Mouse (Mus musculus) myocyte (in vitro differentiated cells): ENCODE data around the gene Cadm2. TPM values are rescaled to one million over a fixed set of nuclear protein-coding genes. Genes with fewer than 3 reads are reported as not detected.

Source experiments
- H3K27me3 ChIP-seq: one replicate; pipeline ENCODE4 v1.6.1; 2011; ENCODE audit not compliant: control insufficient read depth, insufficient read depth, insufficient read length
- H3K36me3 ChIP-seq: one replicate; pipeline ENCODE4 v1.6.1; 2011; ENCODE audit not compliant: control insufficient read depth, insufficient read depth
- H3K4me2 ChIP-seq: one replicate; pipeline ENCODE4 v1.6.1; 2011; ENCODE audit warnings: low read depth, control low read depth
- H3K4me3 ChIP-seq: one replicate; pipeline ENCODE4 v1.5.1; 2011; ENCODE audit warnings: mild to moderate bottlenecking, control low read depth, moderate library complexity
- H3K79me2 ChIP-seq: one replicate; pipeline ENCODE4 v1.6.1; 2011; ENCODE audit not compliant: control insufficient read depth, insufficient read depth
- H3ac ChIP-seq: one replicate; pipeline ENCODE4 v1.6.1; 2011; ENCODE audit not compliant: control insufficient read depth, insufficient read length
- CEBPB ChIP-seq: IDR thresholded peaks from 2 replicates; pipeline ENCODE4 v1.6.1; 2011; ENCODE audit warnings: mild to moderate bottlenecking, moderate library complexity; ENCODE audit not compliant: poor library complexity, insufficient read depth, severe bottlenecking
- E2F4 ChIP-seq: IDR thresholded peaks from one replicate; pipeline ENCODE4 v1.6.1; 2011; ENCODE audit warnings: mild to moderate bottlenecking, control low read depth, moderate library complexity; ENCODE audit not compliant: insufficient read depth
- MAX ChIP-seq: IDR thresholded peaks from one replicate; pipeline ENCODE4 v1.6.1; 2011; ENCODE audit warnings: low read depth, mild to moderate bottlenecking, control low read depth
- MYOD1 ChIP-seq, 3 experiments: IDR thresholded peaks; one replicate each; pipeline ENCODE4 v1.6.1; 2011; ENCODE audit warnings: control low read depth in 2 of 3, low read depth in 2 of 3, mild to moderate bottlenecking in 2 of 3, moderate library complexity in 1 of 3; ENCODE audit not compliant: insufficient read length in 2 of 3, control insufficient read depth in 1 of 3
- MYOG ChIP-seq, 3 experiments: IDR thresholded peaks; one replicate each; pipeline ENCODE4 v1.6.1; 2011; ENCODE audit warnings: control low read depth in 2 of 3, low read depth in 2 of 3, mild to moderate bottlenecking in 2 of 3; ENCODE audit not compliant: insufficient read length in 2 of 3, control insufficient read depth in 1 of 3, insufficient read depth in 1 of 3
- POLR2A ChIP-seq: IDR thresholded peaks from one replicate; pipeline ENCODE4 v1.6.1; 2011; ENCODE audit warnings: low read depth, mild to moderate bottlenecking, control low read depth, moderate library complexity; ENCODE audit not compliant: insufficient read length
- POLR2AphosphoS2 ChIP-seq: IDR thresholded peaks from one replicate; pipeline ENCODE4 v1.6.1; 2011; ENCODE audit warnings: low read depth, control low read depth; ENCODE audit not compliant: insufficient read length
- REST ChIP-seq: IDR thresholded peaks from one replicate; pipeline ENCODE4 v1.6.1; 2011; ENCODE audit warnings: mild to moderate bottlenecking, control low read depth, moderate library complexity; ENCODE audit not compliant: insufficient read depth, insufficient read length
- SRF ChIP-seq: IDR thresholded peaks from one replicate; pipeline ENCODE4 v1.6.1; 2011; ENCODE audit warnings: low read depth; ENCODE audit not compliant: control insufficient read depth, insufficient read length
- TCF12 ChIP-seq: IDR thresholded peaks from one replicate; pipeline ENCODE4 v1.6.1; 2011; ENCODE audit warnings: mild to moderate bottlenecking, control low read depth; ENCODE audit not compliant: poor library complexity, insufficient read depth, severe bottlenecking
- TCF3 ChIP-seq: IDR thresholded peaks from one replicate; pipeline ENCODE4 v1.6.1; 2011; ENCODE audit warnings: low read depth, control low read depth; ENCODE audit not compliant: insufficient read length
- USF1 ChIP-seq: IDR thresholded peaks from one replicate; pipeline ENCODE4 v1.6.1; 2011; ENCODE audit warnings: low read depth, mild to moderate bottlenecking, control low read depth, moderate library complexity
- polyA plus RNA-seq: library from polyadenylated mRNA; unstranded; fragments of >200 nt; fragmentation: generic; extraction: Trizol; gene quantifications from one replicate; pipeline ENCODE4 v1.2.1, GENCODE M21; 2012; ENCODE audit warnings: missing spikeins

Gene Cadm2
- polyA plus RNA-seq, 1 experiment, result 0.01 TPM

DNA sequence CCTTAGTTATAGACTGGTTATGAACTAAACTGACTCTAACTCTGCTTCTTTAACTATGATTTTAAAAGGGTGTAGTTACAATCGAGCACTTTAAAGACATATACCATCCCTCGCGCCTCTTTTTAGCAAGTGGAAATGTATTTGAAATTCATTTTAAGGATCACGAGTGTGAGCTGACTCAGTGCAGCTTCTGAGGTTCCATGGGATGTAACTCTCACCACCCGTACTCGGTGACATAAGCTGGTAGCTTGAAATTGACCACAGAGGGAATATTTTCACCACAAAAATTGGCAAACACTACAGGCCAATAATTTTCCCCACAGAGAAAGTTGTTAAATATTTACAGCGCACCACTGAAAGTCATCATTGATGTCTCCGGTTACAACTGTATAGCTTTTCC, 730.8 kb downstream of the Cadm2 start:
- H3K79me2 ChIP-seq, result no peaks in the 10 kb centered on the region

DNA sequence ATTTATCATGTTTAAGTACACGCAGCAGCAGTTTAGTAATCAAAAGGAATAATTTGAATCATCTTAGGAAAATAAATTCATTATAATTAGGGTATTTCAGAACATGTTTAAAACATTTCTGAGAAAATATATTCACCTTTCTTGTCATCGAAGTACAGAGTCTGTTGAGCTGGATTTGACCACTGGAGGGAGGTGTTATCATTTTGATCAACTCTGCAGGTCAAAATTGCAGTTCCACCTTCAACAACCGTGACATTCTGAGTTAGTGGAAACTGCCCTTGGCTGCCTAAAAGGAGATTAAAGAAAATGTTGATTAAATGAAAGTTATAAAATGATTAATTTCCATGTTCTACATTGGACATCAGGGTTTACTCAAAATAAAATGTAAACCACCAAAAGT, 738.1 kb downstream of the Cadm2 start:
- Histone ChIP-seq H3K4me3 (no peak overlapping the region), H3K36me3 (no peaks in the 10 kb centered on the region), H3K4me2 (no peak overlapping the region), H3K79me2 (no peaks in the 10 kb centered on the region), H3ac (no peak overlapping the region), H3K27me3 (no peaks in the 10 kb centered on the region)
- TF ChIP-seq MAX, result no peak
- no peak for TF ChIP-seq USF1
- no peak for TF ChIP-seq TCF3
- no peak for TF ChIP-seq TCF12
- TF ChIP-seq REST, result no peak
- TF ChIP-seq POLR2A, result no peak
- TF ChIP-seq MYOG (IDR thresholded peaks at IDR 0.05; ENCODE audit: control insufficient read depth in 1 of 3, insufficient read depth in 1 of 3, insufficient read length in 2 of 3, low read depth in 2 of 3), result no peak
- no peak for TF ChIP-seq CEBPB
- no peak for TF ChIP-seq POLR2AphosphoS2
- no peak for TF ChIP-seq SRF
- TF ChIP-seq MYOD1 (IDR thresholded peaks at IDR 0.05; ENCODE audit: control insufficient read depth in 1 of 3, insufficient read length in 2 of 3, low read depth in 2 of 3), result no peak
- no peak for TF ChIP-seq E2F4

More for the DNA sequence above, 730.8 kb downstream of the Cadm2 start:
- Histone ChIP-seq H3K4me2 (no peak overlapping the region), H3K36me3 (no peaks in the 10 kb centered on the region), H3K27me3 (no peaks in the 10 kb centered on the region), H3K4me3 (no peak overlapping the region), H3ac (no peak overlapping the region)
- no peak for TF ChIP-seq CEBPB
- no peak for TF ChIP-seq POLR2AphosphoS2
- TF ChIP-seq E2F4, result no peak
- no peak for TF ChIP-seq TCF12
- no peak for TF ChIP-seq TCF3
- no peak for TF ChIP-seq MAX
- no peak for TF ChIP-seq MYOG (IDR thresholded peaks at IDR 0.05; ENCODE audit: control insufficient read depth in 1 of 3, insufficient read depth in 1 of 3, insufficient read length in 2 of 3, low read depth in 2 of 3)
- TF ChIP-seq MYOD1 (IDR thresholded peaks at IDR 0.05; ENCODE audit: control insufficient read depth in 1 of 3, insufficient read length in 2 of 3, low read depth in 2 of 3), result no peak
- no peak for TF ChIP-seq REST
- no peak for TF ChIP-seq POLR2A
- no peak for TF ChIP-seq SRF
- TF ChIP-seq USF1, result no peak

DNA sequence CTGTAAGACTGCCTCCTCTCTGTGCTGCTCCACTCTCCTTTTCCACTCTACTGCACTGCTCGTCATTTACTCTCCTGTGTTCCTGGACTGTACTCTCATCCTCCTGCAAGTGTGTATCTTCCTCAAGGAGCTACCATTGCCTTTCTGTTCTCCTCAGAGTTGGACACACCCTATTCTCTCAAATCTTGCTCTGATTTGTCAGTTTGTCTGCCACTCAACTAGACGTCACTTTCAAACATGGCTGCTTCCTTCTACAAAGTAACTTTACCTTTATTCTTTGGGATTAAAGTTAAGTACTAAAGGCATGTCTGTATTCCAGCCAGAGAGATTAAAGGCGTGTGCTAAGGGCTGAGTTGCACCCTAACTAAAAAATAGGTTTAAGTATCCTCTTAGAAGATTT, 749.5 kb downstream of the Cadm2 start:
- no peak for TF ChIP-seq POLR2A

DNA sequence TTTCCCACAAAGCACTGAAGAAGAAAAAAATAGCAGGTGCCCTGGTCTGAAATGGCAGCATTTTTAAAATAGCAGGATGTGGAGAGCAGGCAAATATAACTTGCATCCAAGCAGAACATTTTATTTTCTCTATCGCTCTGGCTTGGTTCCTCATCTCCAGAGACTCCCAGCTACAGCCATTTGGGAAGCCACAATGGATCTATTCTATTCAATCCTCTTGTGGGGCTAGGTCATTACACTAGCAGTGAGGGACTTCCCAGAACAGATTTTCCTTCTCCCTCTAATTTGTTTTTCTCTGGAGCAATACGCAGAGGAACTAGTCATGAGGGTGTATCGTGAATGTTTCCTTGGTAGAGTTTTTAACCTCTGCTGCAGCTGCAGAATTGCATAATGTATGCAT, 769.7 kb downstream of the Cadm2 start:
- Histone ChIP-seq H3ac (no peak overlapping the region), H3K79me2 (no peaks in the 10 kb centered on the region), H3K36me3 (no peaks in the 10 kb centered on the region), H3K27me3 (no peaks in the 10 kb centered on the region), H3K4me3 (no peak overlapping the region), H3K4me2 (no peak overlapping the region)
- TF ChIP-seq CEBPB (no peak), USF1 (no peak), TCF12 (no peak), MAX (no peak), SRF (no peak), POLR2AphosphoS2 (no peak), E2F4 (no peak), TCF3 (no peak), MYOD1 (IDR thresholded peaks at IDR 0.05; ENCODE audit: control insufficient read depth in 1 of 3, insufficient read length in 2 of 3, low read depth in 2 of 3) (no peak), MYOG (IDR thresholded peaks at IDR 0.05; ENCODE audit: control insufficient read depth in 1 of 3, insufficient read depth in 1 of 3, insufficient read length in 2 of 3, low read depth in 2 of 3) (no peak), POLR2A (no peak)

More for the DNA sequence above, 749.5 kb downstream of the Cadm2 start:
- H3K4me2 ChIP-seq, result no peak overlapping the region
- H3K36me3 ChIP-seq, result no peaks in the 10 kb centered on the region
- no peaks in the 10 kb centered on the region for H3K27me3 ChIP-seq
- no peak overlapping the region for H3ac ChIP-seq
- H3K79me2 ChIP-seq, result no peaks in the 10 kb centered on the region
- H3K4me3 ChIP-seq, result no peak overlapping the region

DNA sequence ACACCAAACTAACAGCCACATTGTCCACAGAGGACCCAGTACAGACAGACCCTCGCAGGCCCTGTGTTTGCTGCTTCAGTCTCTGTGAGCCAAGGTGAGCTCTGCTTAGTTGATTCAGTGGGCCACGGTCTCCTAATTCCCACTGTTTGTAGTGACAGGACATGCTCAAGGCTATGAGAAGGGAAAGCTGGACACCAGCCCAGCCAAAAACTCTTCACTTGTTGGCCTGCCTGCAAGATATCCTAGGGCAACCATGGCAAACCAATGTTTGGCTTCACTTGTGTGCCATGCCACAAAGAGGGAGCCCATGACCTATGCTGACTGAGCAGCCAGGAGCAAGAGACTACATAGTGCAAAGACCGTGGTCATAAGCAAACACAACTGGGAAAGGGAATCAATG, 795.8 kb downstream of the Cadm2 start:
- no peaks in the 10 kb centered on the region for H3K79me2 ChIP-seq
- TF ChIP-seq MAX (no peak), E2F4 (no peak), SRF (no peak), POLR2AphosphoS2 (no peak), CEBPB (no peak), TCF12 (no peak), POLR2A (no peak), MYOG (IDR thresholded peaks at IDR 0.05; ENCODE audit: control insufficient read depth in 1 of 3, insufficient read depth in 1 of 3, insufficient read length in 2 of 3, low read depth in 2 of 3) (no peak), USF1 (no peak), REST (no peak), MYOD1 (IDR thresholded peaks at IDR 0.05; ENCODE audit: control insufficient read depth in 1 of 3, insufficient read length in 2 of 3, low read depth in 2 of 3) (no peak), TCF3 (no peak)
- no peak overlapping the region for H3ac ChIP-seq
- H3K4me3 ChIP-seq, result no peak overlapping the region
- H3K36me3 ChIP-seq, result no peaks in the 10 kb centered on the region
- no peaks in the 10 kb centered on the region for H3K27me3 ChIP-seq
- no peak overlapping the region for H3K4me2 ChIP-seq
